In the genomic region with DNA sequence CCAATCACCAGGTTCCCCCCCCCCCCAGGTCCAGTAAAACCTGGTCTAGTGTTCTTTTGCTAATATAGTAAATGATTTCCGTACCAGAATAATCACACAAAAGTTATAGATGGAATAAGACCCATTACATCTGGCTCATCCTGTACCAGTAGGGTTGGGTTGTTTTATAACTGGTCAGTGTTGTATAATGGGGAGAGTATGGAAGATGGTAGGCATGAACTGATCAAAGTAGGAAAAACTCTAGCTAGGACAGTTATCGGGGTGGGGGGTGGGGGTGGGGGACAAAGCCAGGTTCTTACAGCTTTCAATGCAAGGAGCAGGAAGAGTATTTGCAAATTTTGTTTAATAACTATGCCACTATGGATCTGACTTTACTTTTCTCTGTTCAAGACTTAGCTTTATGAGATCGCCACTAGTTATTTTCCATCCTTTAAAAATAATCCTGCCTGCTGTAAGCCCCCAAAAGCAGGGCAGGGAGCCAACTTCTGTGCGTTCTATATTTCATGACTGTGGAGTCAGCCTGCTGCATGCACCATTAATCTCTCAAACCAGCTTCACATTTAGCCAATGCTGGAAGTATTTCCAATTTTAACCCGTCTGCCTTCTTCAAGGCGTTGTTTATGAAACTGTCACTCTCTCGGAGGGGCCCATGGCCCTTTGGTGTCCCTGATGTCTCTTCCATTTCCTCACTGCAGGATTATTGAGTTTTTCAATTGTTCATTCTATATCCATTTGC, we compare ENCODE assay signal across 14 mouse cellular contexts. TPM values are rescaled to one million over a fixed set of nuclear protein-coding genes. Genes with fewer than 3 reads are reported as not detected.
A peak's percentile ranks its signal among the peaks of the same experiment; 100 is the strongest.
DNase-seq lines count a peak whose midpoint lies in the region; ATAC-seq and TF ChIP-seq lines count a peak whose summit lies in the region.
"Had no signal": no experiment of that assay in that cellular context is flagged by ENCODE, and none has a peak within 500 bp of the region (broad histone marks: within the 10 kb centered on the region; RNA-seq: fewer than 3 reads in every experiment).

No protein-coding gene starts in this region.

- peak; percentile 57 for DNase-seq in intestine, embryonic 14.5 days (ENCODE audit: low spot score)
- no peak for DNase-seq in lung, adult 2 months
- peak; percentile 76 to 79 for DNase-seq in right cerebral cortex, postnatal 10 days (ENCODE audit: low spot score in 2 of 2)
- DNase-seq in spleen, postnatal 14 days (ENCODE audit: low spot score in 2 of 2) = no peak
- no peak for DNase-seq in ovary, postnatal 14 days (ENCODE audit: low spot score)
- DNase-seq: cerebellum, postnatal 25 days; gastrocnemius, postnatal 36 days; liver, embryonic 13.5 days had no signal

- peak overlapping the region; percentile 31 for H3K4me2 ChIP-seq in intestine, embryonic 14.5 days (ENCODE audit: low read length)
- H3K4me2 ChIP-seq in intestine, postnatal 0 days (replicated peaks; ENCODE audit: low read depth) = no peak overlapping the region; the same call in 1 of the 2 replicates
- H3K4me2 ChIP-seq in lung, embryonic 16.5 days (ENCODE audit: low read depth, low read length) = peak overlapping the region; percentile 51
- H3K4me2 ChIP-seq in intestine, embryonic 15.5 days (replicated peaks) = peak overlapping the region; percentile 11; the same call in 1 of the 2 replicates
- H3K4me2 ChIP-seq: liver, embryonic 13.5 days; midbrain, embryonic 13.5 days had no signal

- WGBS in intestine, embryonic 14.5 days = 47% methylated on average over 7 of the region's 7 CpGs
- 62% methylated on average over 7 of the region's 7 CpGs for WGBS in intestine, postnatal 0 days
- 39% methylated on average over 7 of the region's 7 CpGs for WGBS in lung, embryonic 16.5 days
- WGBS in lung, adult 2 months = 48% methylated on average over 7 of the region's 7 CpGs
- WGBS in intestine, embryonic 15.5 days = 58% methylated on average over 7 of the region's 7 CpGs

- TF ChIP-seq CTCF in intestine, postnatal 0 days (IDR thresholded peaks at IDR 0.05; ENCODE audit: low read depth) = no peak
- TF ChIP-seq CTCF in lung, adult 2 months (IDR thresholded peaks at IDR 0.05; ENCODE audit: insufficient read depth, low read length) = no peak

- no peak overlapping the region for H3K4me3 ChIP-seq in intestine, embryonic 14.5 days (ENCODE audit: low read depth, low read length)
- H3K4me3 ChIP-seq in intestine, postnatal 0 days (ENCODE audit: low read depth, low read length) = no peak overlapping the region
- peak overlapping the region; percentile 25 for H3K4me3 ChIP-seq in lung, embryonic 16.5 days (ENCODE audit: low read length)
- no peak overlapping the region for H3K4me3 ChIP-seq in lung, adult 2 months (replicated peaks; ENCODE audit: extremely low read depth, low read depth, low read length)
- H3K4me3 ChIP-seq in intestine, embryonic 15.5 days (replicated peaks) = no peak overlapping the region
- H3K4me3 ChIP-seq: erythroblast, embryonic 14.5 days; liver, embryonic 13.5 days; midbrain, embryonic 13.5 days had no signal

- TF ChIP-seq POLR2A in lung, adult 2 months (IDR thresholded peaks at IDR 0.05; ENCODE audit: borderline replicate concordance, extremely low read depth, low read depth, low read length) = no peak

- H3K4me1 ChIP-seq in intestine, embryonic 14.5 days (replicated peaks; ENCODE audit: control insufficient read depth, insufficient read depth, low read length) = peaks cover 5% of the 10 kb centered on the region
- H3K4me1 ChIP-seq in intestine, postnatal 0 days (replicated peaks; ENCODE audit: control insufficient read depth, insufficient read depth, low read length) = no peaks in the 10 kb centered on the region
- peaks cover 6% of the 10 kb centered on the region; the same call in 1 of the 2 replicates for H3K4me1 ChIP-seq in lung, embryonic 16.5 days (replicated peaks; ENCODE audit: control insufficient read depth, insufficient read depth, low read length)
- H3K4me1 ChIP-seq in lung, adult 2 months (ENCODE audit: control insufficient read depth, insufficient read depth, low read length) = no peaks in the 10 kb centered on the region; the same call in 1 of the 2 replicates
- no peaks in the 10 kb centered on the region for H3K4me1 ChIP-seq in intestine, embryonic 15.5 days (replicated peaks)
- H3K4me1 ChIP-seq: liver, embryonic 13.5 days had no signal

- H3K9me3 ChIP-seq in intestine, embryonic 14.5 days (ENCODE audit: control insufficient read depth, low read length) = no peaks in the 10 kb centered on the region
- H3K9me3 ChIP-seq in intestine, postnatal 0 days (ENCODE audit: control insufficient read depth) = no peaks in the 10 kb centered on the region
- no peaks in the 10 kb centered on the region for H3K9me3 ChIP-seq in lung, embryonic 16.5 days (ENCODE audit: control insufficient read depth, low read length)
- no peaks in the 10 kb centered on the region for H3K9me3 ChIP-seq in intestine, embryonic 15.5 days
- H3K9me3 ChIP-seq: liver, embryonic 13.5 days; midbrain, embryonic 13.5 days had no signal

- H3K36me3 ChIP-seq in intestine, embryonic 14.5 days (ENCODE audit: control insufficient read depth, insufficient read depth, low read length) = no peaks in the 10 kb centered on the region
- no peaks in the 10 kb centered on the region for H3K36me3 ChIP-seq in intestine, postnatal 0 days (ENCODE audit: control insufficient read depth, insufficient read depth)
- no peaks in the 10 kb centered on the region for H3K36me3 ChIP-seq in lung, embryonic 16.5 days (ENCODE audit: control insufficient read depth, insufficient read depth, low read length)
- no peaks in the 10 kb centered on the region for H3K36me3 ChIP-seq in intestine, embryonic 15.5 days
- H3K36me3 ChIP-seq: liver, embryonic 13.5 days; midbrain, embryonic 13.5 days had no signal

- H3K9ac ChIP-seq in intestine, embryonic 14.5 days (ENCODE audit: low read length) = no peak overlapping the region
- H3K9ac ChIP-seq in intestine, postnatal 0 days (ENCODE audit: low read depth, low read length) = no peak overlapping the region
- H3K9ac ChIP-seq in lung, embryonic 16.5 days (ENCODE audit: low read length) = no peak overlapping the region
- H3K9ac ChIP-seq in intestine, embryonic 15.5 days = no peak overlapping the region
- H3K9ac ChIP-seq: liver, embryonic 13.5 days; midbrain, embryonic 13.5 days had no signal

- H3K27ac ChIP-seq in intestine, embryonic 14.5 days (ENCODE audit: low read depth) = peak overlapping the region; percentile 23; the same call in 1 of the 2 replicates
- H3K27ac ChIP-seq in intestine, postnatal 0 days (ENCODE audit: low read depth, low read length) = no peak overlapping the region
- no peak overlapping the region for H3K27ac ChIP-seq in lung, embryonic 16.5 days (ENCODE audit: low read length)
- no peak overlapping the region for H3K27ac ChIP-seq in intestine, embryonic 15.5 days
- H3K27ac ChIP-seq: liver, embryonic 13.5 days had no signal

- H3K27me3 ChIP-seq in intestine, embryonic 14.5 days (replicated peaks; ENCODE audit: control insufficient read depth, insufficient read depth, low read length) = no peaks in the 10 kb centered on the region
- no peaks in the 10 kb centered on the region for H3K27me3 ChIP-seq in intestine, postnatal 0 days (replicated peaks; ENCODE audit: control insufficient read depth, insufficient read depth, low read length)
- H3K27me3 ChIP-seq in lung, embryonic 16.5 days (ENCODE audit: control insufficient read depth, insufficient read depth, low read depth, low read length) = no peaks in the 10 kb centered on the region
- H3K27me3 ChIP-seq in intestine, embryonic 15.5 days (replicated peaks) = no peaks in the 10 kb centered on the region
- H3K27me3 ChIP-seq: liver, embryonic 13.5 days; midbrain, embryonic 13.5 days had no signal

- ATAC-seq in intestine, embryonic 14.5 days (replicated peaks; ENCODE audit: low FRiP score, low TSS enrichment, low read depth) = no peak
- ATAC-seq in intestine, postnatal 0 days = no peak
- ATAC-seq in lung, embryonic 16.5 days (ENCODE audit: low read depth) = peak; percentile 88
- 0 out of 2 replicates have a peak, but pooled peaks have one; percentile 41 for ATAC-seq in intestine, embryonic 15.5 days
- ATAC-seq: midbrain, embryonic 13.5 days had no signal

RNA-seq across cellular contexts. Expression of gene Snrpb2, which starts 28.3 kb away (rescaled TPM):
- polyA plus RNA-seq in intestine, embryonic 14.5 days (2014; fragmentation: Nextera tagmentation; extraction: Ambion mirVana) = 81.7 and 85.7 TPM in 2 replicates
- polyA plus RNA-seq in intestine, postnatal 0 days (2015; fragmentation: Nextera tagmentation; extraction: Ambion mirVana) = 46.7 and 48.7 TPM in 2 replicates
- polyA plus RNA-seq in lung, embryonic 16.5 days (2015; fragmentation: Nextera tagmentation; extraction: Ambion mirVana) = 68.6 and 73.2 TPM in 2 replicates
- 2.2 and 4.1 TPM in 2 replicates for polyA plus RNA-seq in lung, adult 2 months (2012; rRNA removed)
- 56.1 and 71.5 TPM in 2 replicates for polyA plus RNA-seq in intestine, embryonic 15.5 days (2015; fragmentation: Nextera tagmentation; extraction: Ambion mirVana)

RNA-seq across cellular contexts. Expression of gene Otor, which starts 43.8 kb away (rescaled TPM):
- 1.1 and 1.5 TPM in 2 replicates for polyA plus RNA-seq in intestine, embryonic 14.5 days (2014; fragmentation: Nextera tagmentation; extraction: Ambion mirVana)
- 0.12 TPM in 1 of 2 replicates, not detected in the other for polyA plus RNA-seq in intestine, postnatal 0 days (2015; fragmentation: Nextera tagmentation; extraction: Ambion mirVana)
- polyA plus RNA-seq in lung, embryonic 16.5 days (2015; fragmentation: Nextera tagmentation; extraction: Ambion mirVana) = 0.64 and 1.3 TPM in 2 replicates
- not detected in 2 replicates for polyA plus RNA-seq in lung, adult 2 months (2012; rRNA removed)
- polyA plus RNA-seq in intestine, embryonic 15.5 days (2015; fragmentation: Nextera tagmentation; extraction: Ambion mirVana) = 0.18 and 0.85 TPM in 2 replicates
- polyA plus RNA-seq: erythroblast, embryonic 14.5 days; large intestine, adult 2 months had no signal

Comparison
In these comparisons a context has a peak if more than half of its experiments do, and no peak if none do; other contexts are left out.
1. ATAC-seq: peak in lung, embryonic 16.5 days (single experiment) and intestine, embryonic 15.5 days (single experiment); none in intestine, embryonic 14.5 days (single experiment) and intestine, postnatal 0 days (single experiment).
2. DNase-seq: peak in intestine, embryonic 14.5 days (single experiment) and right cerebral cortex, postnatal 10 days (2 of 2); none in lung, adult 2 months (single experiment), spleen, postnatal 14 days (0 of 2) and ovary, postnatal 14 days (single experiment).